Mouse (Mus musculus) forebrain, embryonic 15.5 days (tissue): ENCODE data around the gene Cd177. TPM values are rescaled to one million over a fixed set of nuclear protein-coding genes. Genes with fewer than 3 reads are reported as not detected.
"Not testable (repeated sequence)": the region's sequence is repeated elsewhere in the genome, so short reads cannot be mapped to it uniquely, and the experiment has no call there.

Source experiments
- ATAC-seq: fragments of 200-750 bp; cut with Nextera tagmentation; replicated peaks from 2 replicates; pipeline ENCODE4 v1.8.0; 2017; ENCODE audit warnings: mild to moderate bottlenecking, moderate TSS enrichment, moderate library complexity
- H3K27ac ChIP-seq: fragments of 300-500 bp; sonication (generic); replicated peaks from 2 replicates; pipeline ENCODE4 v1.5.1; 2015; ENCODE audit warnings: mild to moderate bottlenecking, inconsistent platforms
- H3K27me3 ChIP-seq: fragments of 300-500 bp; sonication (generic); 2 replicates; pipeline ENCODE4 v1.6.1; 2015; ENCODE audit warnings: inconsistent platforms
- H3K36me3 ChIP-seq: fragments of 300-500 bp; sonication (generic); 2 replicates; pipeline ENCODE4 v1.6.1; 2015; ENCODE audit warnings: mild to moderate bottlenecking, inconsistent platforms
- H3K4me1 ChIP-seq: fragments of 300-500 bp; sonication (generic); 2 replicates; pipeline ENCODE4 v1.6.1; 2015; ENCODE audit warnings: inconsistent platforms
- H3K4me2 ChIP-seq: fragments of 300-500 bp; sonication (generic); replicated peaks from 2 replicates; pipeline ENCODE4 v1.6.1; 2015; ENCODE audit warnings: mild to moderate bottlenecking, inconsistent platforms
- H3K4me3 ChIP-seq: fragments of 300-500 bp; sonication (generic); 2 replicates; pipeline ENCODE4 v1.5.1; 2015; ENCODE audit warnings: mild to moderate bottlenecking, inconsistent platforms
- H3K9ac ChIP-seq: fragments of 300-500 bp; sonication (generic); replicated peaks from 2 replicates; pipeline ENCODE4 v1.6.1; 2015; ENCODE audit warnings: mild to moderate bottlenecking, inconsistent platforms
- H3K9me3 ChIP-seq: fragments of 300-500 bp; sonication (generic); 2 replicates; pipeline ENCODE4 v1.6.1; 2016; ENCODE audit warnings: inconsistent platforms
- WGBS: fragments of 180-500 bp; shearing (Covaris S2); methylation state at CpG from one replicate; pipeline ENCODE4 v1.1.7; 2015; ENCODE audit warnings: mixed read lengths; 5-methylcytosine and 5-hydroxymethylcytosine counted together
- polyA plus RNA-seq: library from polyadenylated mRNA; unstranded; fragments of >200 nt; fragmentation: Nextera tagmentation; extraction: Ambion mirVana; gene quantifications from 2 replicates; pipeline ENCODE4 v1.2.1, GENCODE M21; 2015

Gene Cd177
- polyA plus RNA-seq, 1 experiment from 2014 or later, result 0.31 TPM

DNA sequence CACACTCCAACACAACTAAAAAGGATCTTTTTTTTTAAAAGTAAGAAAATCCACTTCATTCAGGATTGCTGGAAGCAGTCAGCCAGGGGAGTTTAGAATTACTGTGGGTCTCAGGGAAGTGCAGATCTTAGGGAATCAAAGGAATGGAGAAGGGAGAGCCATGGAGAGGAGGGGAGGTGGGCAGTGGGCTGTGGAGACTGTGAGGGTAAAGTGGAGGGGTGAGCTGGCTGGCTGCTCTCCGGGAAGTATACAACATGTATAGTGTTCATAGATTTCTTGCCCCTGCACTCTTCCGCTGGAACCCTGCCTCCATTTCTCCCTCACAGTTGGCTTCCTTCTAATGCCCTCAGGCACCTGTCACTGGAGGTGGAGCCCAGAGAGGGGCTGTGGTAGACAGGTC lies 8.5 kb downstream of the Cd177 start:
- Histone ChIP-seq H3K36me3 (no peaks in the 10 kb centered on the region), H3K27me3 (no peaks in the 10 kb centered on the region), H3K4me2 (no peak overlapping the region), H3K27ac (no peak overlapping the region), H3K9ac (no peak overlapping the region), H3K9me3 (no peaks in the 10 kb centered on the region), H3K4me3 (no peak overlapping the region), H3K4me1 (peaks cover 4% of the 10 kb centered on the region; the same call in 1 of the 2 replicates)
- WGBS, result 77% methylated on average over 2 of the region's 2 CpGs
- ATAC-seq, result no peak

GRCm38 (mm10) chr7:24750695-24751094 lies 9.4 kb downstream of the Cd177 start:
- Histone ChIP-seq H3K4me1 (peaks cover 4% of the 10 kb centered on the region; the same call in 1 of the 2 replicates), H3K27me3 (no peaks in the 10 kb centered on the region), H3K9ac (no peak overlapping the region), H3K27ac (no peak overlapping the region), H3K4me2 (no peak overlapping the region), H3K9me3 (no peaks in the 10 kb centered on the region), H3K4me3 (no peak overlapping the region), H3K36me3 (no peaks in the 10 kb centered on the region)
- 31% methylated on average over 4 of the region's 4 CpGs for WGBS
- no peak for ATAC-seq

- Histone ChIP-seq H3K4me3 (0 out of 2 replicates have a peak overlapping the region, but pooled peaks have one; percentile 8), H3K9ac (no peak overlapping the region), H3K9me3 (no peaks in the 10 kb centered on the region), H3K4me2 (peak overlapping the region; percentile 26), H3K4me1 (peaks cover 7% of the 10 kb centered on the region; the same call in 1 of the 2 replicates), H3K27me3 (no peaks in the 10 kb centered on the region), H3K36me3 (no peaks in the 10 kb centered on the region), H3K27ac (no peak overlapping the region)
- WGBS, result 11% methylated on average over 17 of the region's 17 CpGs
- ATAC-seq, result 0 out of 2 replicates have a peak, but pooled peaks have one; percentile 29
Observed at GRCm38 (mm10) chr7:24735970-24736670, 24.0 kb downstream of the Cd177 start.

- H3K9me3 ChIP-seq, H3K4me3 ChIP-seq, H3K4me1 ChIP-seq, H3K27ac ChIP-seq, H3K36me3 ChIP-seq, H3K27me3 ChIP-seq, H3K4me2 ChIP-seq, ATAC-seq, H3K9ac ChIP-seq: not testable (repeated sequence)
- WGBS, result 94% methylated on average over 11 of the region's 11 CpGs
Observed at GRCm38 (mm10) chr7:24726808-24727207, 33.3 kb downstream of the Cd177 start, which contains the start of gene Gm4763. Gm4763 (minus strand) TSS chr7:24726908.

GRCm38 (mm10) chr7:24715039-24715438 lies 45.1 kb downstream of the Cd177 start:
- H3K9me3 ChIP-seq, result no peaks in the 10 kb centered on the region
- H3K4me1 ChIP-seq, result no peaks in the 10 kb centered on the region
- H3K4me3 ChIP-seq, result no peak overlapping the region
- no peak overlapping the region for H3K9ac ChIP-seq
- no peak overlapping the region for H3K27ac ChIP-seq
- H3K36me3 ChIP-seq, result no peaks in the 10 kb centered on the region
- H3K4me2 ChIP-seq, result no peak overlapping the region
- ATAC-seq, result no peak
- 83% methylated on average over 6 of the region's 6 CpGs for WGBS
- no peaks in the 10 kb centered on the region for H3K27me3 ChIP-seq

GRCm38 (mm10) chr7:24708832-24709292 lies 51.2 kb downstream of the Cd177 start, which contains the start of gene BC049730:
BC049730 (plus strand) TSS chr7:24709242.
- Histone ChIP-seq H3K9me3 (no peaks in the 10 kb centered on the region), H3K27ac (no peak within 1 kb of the TSS), H3K4me2 (no peak within 1 kb of the TSS), H3K4me1 (no peaks in the 10 kb centered on the region), H3K4me3 (no peak within 1 kb of the TSS), H3K27me3 (no peaks in the 10 kb centered on the region), H3K9ac (no peak within 1 kb of the TSS), H3K36me3 (no peaks in the 10 kb centered on the region)
- WGBS, result 96% methylated on average over 14 of the region's 14 CpGs
- no peak for ATAC-seq

- not testable (repeated sequence) for H3K36me3 ChIP-seq, H3K4me2 ChIP-seq, ATAC-seq, H3K4me3 ChIP-seq, H3K27me3 ChIP-seq, H3K9ac ChIP-seq, H3K27ac ChIP-seq, H3K4me1 ChIP-seq, H3K9me3 ChIP-seq
- WGBS, result 86% methylated on average over 9 of the region's 9 CpGs
Observed at GRCm38 (mm10) chr7:24702841-24703240, 57.3 kb downstream of the Cd177 start.

DNA sequence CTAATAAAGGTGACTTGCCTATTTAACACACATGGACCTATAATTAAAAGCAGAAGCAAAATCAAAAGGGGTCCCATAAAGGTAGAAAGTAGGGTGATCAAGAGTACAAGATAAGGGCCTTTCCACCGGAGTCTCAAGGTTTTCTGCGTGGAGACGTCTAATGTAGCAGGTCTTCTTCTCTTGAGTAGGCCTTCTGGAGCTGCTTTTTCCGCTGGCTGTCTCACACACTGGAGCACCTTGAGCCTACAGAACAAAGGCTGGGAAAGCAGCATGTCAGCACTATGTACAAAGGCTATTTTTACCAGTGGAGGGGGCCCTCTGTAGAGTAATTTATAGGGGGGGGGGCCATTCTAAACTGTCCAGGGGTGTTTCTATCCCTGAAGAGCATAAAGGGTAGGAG lies 62.2 kb downstream of the Cd177 start:
- not testable (repeated sequence) for H3K36me3 ChIP-seq, H3K9me3 ChIP-seq, H3K27me3 ChIP-seq, H3K4me3 ChIP-seq, H3K9ac ChIP-seq, H3K4me2 ChIP-seq, ATAC-seq, H3K27ac ChIP-seq, H3K4me1 ChIP-seq
- 91% methylated on average over 4 of the region's 4 CpGs for WGBS

Other genes starting within 250 kb of the Cd177 start
- 1.5 and 1.7 TPM in 2 replicates for gene AC161166.1, start 247.9 kb downstream of the Cd177 start, polyA plus RNA-seq
- gene Irgq, start 229.6 kb downstream of the Cd177 start, polyA plus RNA-seq, result 29.3 and 29.5 TPM in 2 replicates
- gene Pinlyp, start 214.2 kb downstream of the Cd177 start, polyA plus RNA-seq, result 0.52 TPM in 1 of 2 replicates, not detected in the other
- 69.8 and 79.5 TPM in 2 replicates for gene Xrcc1, start 214.0 kb downstream of the Cd177 start, polyA plus RNA-seq
- 17.4 and 18.9 TPM in 2 replicates for gene Ethe1, start 172.8 kb downstream of the Cd177 start, polyA plus RNA-seq
- gene Zfp575, start 172.7 kb downstream of the Cd177 start, polyA plus RNA-seq, result 11.6 and 11.7 TPM in 2 replicates
- not detected in 2 replicates for gene Phldb3, start 149.5 kb downstream of the Cd177 start, polyA plus RNA-seq
- gene Lypd3, start 123.8 kb downstream of the Cd177 start, polyA plus RNA-seq, result 0.18 and 0.23 TPM in 2 replicates
- gene Tex101, start 83.6 kb downstream of the Cd177 start, polyA plus RNA-seq, result not detected in 2 replicates
- gene BC049730, start 51.1 kb downstream of the Cd177 start, polyA plus RNA-seq, result not detected in 2 replicates
- not detected in 2 replicates for gene Gm4763, start 33.4 kb downstream of the Cd177 start, polyA plus RNA-seq
- not detected in 2 replicates for gene Ceacam10, start 16.9 kb upstream of the Cd177 start, polyA plus RNA-seq
- gene Gm9844, start 101.9 kb upstream of the Cd177 start, polyA plus RNA-seq, result 27.2 and 27.9 TPM in 2 replicates
- gene Lypd4, start 109.6 kb upstream of the Cd177 start, polyA plus RNA-seq, result not detected in 2 replicates
- not detected in 2 replicates for gene Dmrtc2, start 109.7 kb upstream of the Cd177 start, polyA plus RNA-seq
- gene Rps19, start 124.1 kb upstream of the Cd177 start, polyA plus RNA-seq, result 1,460 and 1,591 TPM in 2 replicates
- gene Cd79a, start 137.1 kb upstream of the Cd177 start, polyA plus RNA-seq, result 0.20 and 0.34 TPM in 2 replicates
- 74.4 and 82.0 TPM in 2 replicates for gene Arhgef1, start 142.6 kb upstream of the Cd177 start, polyA plus RNA-seq
- gene Gm4881, start 184.2 kb upstream of the Cd177 start, polyA plus RNA-seq, result 0.22 and 1.3 TPM in 2 replicates
- 195 and 196 TPM in 2 replicates for gene Rabac1, start 212.4 kb upstream of the Cd177 start, polyA plus RNA-seq
- 181 and 191 TPM in 2 replicates for gene Atp1a3, start 245.6 kb upstream of the Cd177 start, polyA plus RNA-seq